Mouse (Mus musculus) small intestine, adult 2 months (tissue): ENCODE measurements around the gene Amt.

Experiments used
- CTCF ChIP-seq: fragments of 200-500 bp; IDR thresholded peaks from 2 replicates; pipeline ENCODE4 v1.5.1; 2012; ENCODE audit warnings: low read depth, mild to moderate bottlenecking, control low read depth, inconsistent platforms, low read length, moderate library complexity, mixed read lengths; ENCODE audit not compliant: insufficient replicate concordance, insufficient read length; ENCODE audit errors: extremely low read depth
- POLR2A ChIP-seq: fragments of 200-500 bp; IDR thresholded peaks from 2 replicates; pipeline ENCODE4 v1.6.1; 2012; ENCODE audit warnings: low read depth, mild to moderate bottlenecking, control low read depth, inconsistent platforms, low read length, moderate library complexity

DNA sequence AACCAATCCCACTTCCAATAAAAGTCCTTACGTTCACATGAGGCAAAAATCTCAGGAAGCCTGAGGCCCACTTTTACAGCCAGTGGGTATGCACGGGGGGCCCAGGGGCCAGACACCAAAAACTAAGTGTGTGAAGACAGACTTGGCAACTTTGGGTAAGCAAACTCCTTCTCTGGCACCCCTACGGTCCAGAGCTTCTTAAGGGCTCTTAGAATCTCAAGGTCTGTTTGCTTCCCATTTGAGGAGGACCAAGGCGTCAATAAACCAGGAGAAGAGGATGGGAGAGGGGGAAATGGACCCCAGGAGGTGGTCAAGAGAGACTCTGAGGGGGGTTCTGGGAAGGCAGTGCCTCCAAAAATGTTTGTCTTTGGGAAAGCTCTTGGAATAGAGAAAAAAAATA is 23.2 kb upstream of the Amt start:
- TF ChIP-seq CTCF (no peak), POLR2A (no peak)
